Comparison of ENCODE assay signal across 16 mouse cellular contexts in genomic region chr9:106365333-106365732, GRCm38 (mm10). TPM values are rescaled to one million over a fixed set of nuclear protein-coding genes. Genes with fewer than 3 reads are reported as not detected.
DNase-seq lines count a peak whose midpoint lies in the region; ATAC-seq and TF ChIP-seq lines count a peak whose summit lies in the region.
"Had no signal": no experiment of that assay in that cellular context is flagged by ENCODE, and none has a peak within 500 bp of the region (broad histone marks: within the 10 kb centered on the region; RNA-seq: fewer than 3 reads in every experiment).

No protein-coding gene starts in this region.

- peaks cover 12% of the 10 kb centered on the region for H3K4me1 ChIP-seq in lung, embryonic 14.5 days (ENCODE audit: insufficient read depth)
- H3K4me1 ChIP-seq in brown adipose tissue, adult 24 weeks (ENCODE audit: control insufficient read depth, insufficient read depth, insufficient read length, low read length): no peaks in the 10 kb centered on the region
- H3K4me1 ChIP-seq in limb, embryonic 10.5 days: peaks cover 70% of the 10 kb centered on the region
- no peaks in the 10 kb centered on the region for H3K4me1 ChIP-seq in stomach, postnatal 0 days (replicated peaks; ENCODE audit: control insufficient read depth, insufficient read depth)

- 61% methylated on average over 7 of the region's 7 CpGs for WGBS in lung, embryonic 14.5 days
- WGBS in limb, embryonic 10.5 days: 80% methylated on average over 7 of the region's 7 CpGs
- 67% methylated on average over 7 of the region's 7 CpGs for WGBS in stomach, postnatal 0 days

- H3K27ac ChIP-seq in lung, embryonic 14.5 days (ENCODE audit: low read depth): peak overlapping the region; percentile 60; the same call in 1 of the 2 replicates
- H3K27ac ChIP-seq in brown adipose tissue, adult 24 weeks (replicated peaks; ENCODE audit: low read depth, low read length): 0 out of 2 replicates have a peak overlapping the region, but pooled peaks have one; percentile 8
- peak overlapping the region; percentile 98 for H3K27ac ChIP-seq in limb, embryonic 10.5 days
- no peak overlapping the region; the same call in 1 of the 2 replicates for H3K27ac ChIP-seq in stomach, postnatal 0 days (replicated peaks)
- H3K27ac ChIP-seq: hindbrain, postnatal 0 days; liver, embryonic 15.5 days had no signal

- DNase-seq in cerebellum, adult 11-12 months: peak; percentile 29
- DNase-seq in cerebellum, adult 11 months: no peak
- peak; percentile 57 for DNase-seq in lung, embryonic 14.5 days
- DNase-seq in lung, postnatal 25 days (ENCODE audit: low spot score): no peak
- no peak for DNase-seq in limb, embryonic 10.5 days (ENCODE audit: low spot score)
- DNase-seq in stomach, postnatal 0 days (ENCODE audit: low spot score): no peak
- DNase-seq in embryo, embryonic 9.5 days (ENCODE audit: extremely low spot score): no peak
- DNase-seq: cerebellum, postnatal 25 days; gastrocnemius, postnatal 14 days; kidney, adult 18-20 months; kidney, postnatal 4 days; right cerebral cortex, postnatal 4 days; thymus, postnatal 4 days had no signal

- no peak overlapping the region for H3K4me3 ChIP-seq in lung, embryonic 14.5 days (ENCODE audit: low read depth, low read length)
- H3K4me3 ChIP-seq in brown adipose tissue, adult 24 weeks (ENCODE audit: insufficient read depth, low read depth, low read length): no peak overlapping the region
- no peak overlapping the region for H3K4me3 ChIP-seq in limb, embryonic 10.5 days
- H3K4me3 ChIP-seq in stomach, postnatal 0 days (ENCODE audit: low read depth, low read length): no peak overlapping the region
- H3K4me3 ChIP-seq: liver, embryonic 15.5 days had no signal

- H3K9ac ChIP-seq in lung, embryonic 14.5 days: no peak overlapping the region
- no peak overlapping the region for H3K9ac ChIP-seq in stomach, postnatal 0 days (ENCODE audit: low read length)
- H3K9ac ChIP-seq: liver, embryonic 15.5 days had no signal

- H3K4me2 ChIP-seq in lung, embryonic 14.5 days: no peak overlapping the region; the same call in 1 of the 2 replicates
- no peak overlapping the region for H3K4me2 ChIP-seq in stomach, postnatal 0 days (replicated peaks; ENCODE audit: low read depth)
- H3K4me2 ChIP-seq: liver, embryonic 15.5 days had no signal

- H3K9me3 ChIP-seq in lung, embryonic 14.5 days (ENCODE audit: low read depth, low read length): no peaks in the 10 kb centered on the region
- H3K9me3 ChIP-seq in limb, embryonic 10.5 days (replicated peaks): no peaks in the 10 kb centered on the region
- no peaks in the 10 kb centered on the region for H3K9me3 ChIP-seq in stomach, postnatal 0 days (ENCODE audit: control insufficient read depth, low read length)
- H3K9me3 ChIP-seq: liver, embryonic 15.5 days had no signal

- ATAC-seq in lung, embryonic 14.5 days (ENCODE audit: insufficient read depth): no peak
- ATAC-seq in stomach, postnatal 0 days (ENCODE audit: low FRiP score, low TSS enrichment): no peak
- ATAC-seq: hindbrain, postnatal 0 days had no signal

- TF ChIP-seq EP300 in stomach, postnatal 0 days (optimal IDR thresholded peaks at IDR 0.05): no peak

- H3K36me3 ChIP-seq in lung, embryonic 14.5 days (ENCODE audit: insufficient read depth): no peaks in the 10 kb centered on the region
- H3K36me3 ChIP-seq in limb, embryonic 10.5 days: peaks cover 5% of the 10 kb centered on the region
- no peaks in the 10 kb centered on the region for H3K36me3 ChIP-seq in stomach, postnatal 0 days (ENCODE audit: control insufficient read depth, insufficient read depth, low read length)
- H3K36me3 ChIP-seq: liver, embryonic 15.5 days had no signal

- H3K27me3 ChIP-seq in lung, embryonic 14.5 days (ENCODE audit: insufficient read depth, low read length): no peaks in the 10 kb centered on the region
- H3K27me3 ChIP-seq in limb, embryonic 10.5 days (ENCODE audit: low read depth, poor library complexity, severe bottlenecking): no peaks in the 10 kb centered on the region
- no peaks in the 10 kb centered on the region for H3K27me3 ChIP-seq in stomach, postnatal 0 days (ENCODE audit: control insufficient read depth, insufficient read depth, low read length)

- no peak for TF ChIP-seq CTCF in lung, embryonic 14.5 days (IDR thresholded peaks at IDR 0.05; ENCODE audit: low read depth)
- no peak for TF ChIP-seq CTCF in stomach, postnatal 0 days (IDR thresholded peaks at IDR 0.05; ENCODE audit: low read depth)

RNA-seq across cellular contexts. Expression of gene Dusp7, which starts 3.1 kb away (rescaled TPM):
- polyA plus RNA-seq in lung, embryonic 14.5 days (2014; fragmentation: Nextera tagmentation; extraction: Ambion mirVana): 23.9 and 27.3 TPM in 2 replicates
- 17.5 and 21.8 TPM in 2 replicates for polyA plus RNA-seq in brown adipose tissue, adult 24 weeks (2012; ENCODE audit: insufficient read depth, insufficient read length, missing spikeins)
- polyA plus RNA-seq in limb, embryonic 10.5 days (2016; fragmentation: Nextera tagmentation; extraction: Ambion mirVana): 43.1 and 44.9 TPM in 2 replicates
- 12.3 and 12.7 TPM in 2 replicates for polyA plus RNA-seq in stomach, postnatal 0 days (2015; fragmentation: Nextera tagmentation; extraction: Ambion mirVana)

Comparison
In these comparisons a context has a peak if more than half of its experiments do, and no peak if none do; other contexts are left out.
1. DNase-seq: peak in cerebellum, adult 11-12 months (single experiment) and lung, embryonic 14.5 days (single experiment); none in cerebellum, adult 11 months (single experiment), lung, postnatal 25 days (single experiment), limb, embryonic 10.5 days (single experiment), stomach, postnatal 0 days (single experiment) and embryo, embryonic 9.5 days (single experiment).